Mouse (Mus musculus): ENCODE data around the gene Sds. TPM values are rescaled to one million over a fixed set of nuclear protein-coding genes. Genes with fewer than 3 reads are reported as not detected.
A peak's percentile ranks its signal among the peaks of the same experiment; 100 is the strongest.

Gene Sds
- polyA plus RNA-seq, 1 experiment from 2014 or later: not detected

DNA sequence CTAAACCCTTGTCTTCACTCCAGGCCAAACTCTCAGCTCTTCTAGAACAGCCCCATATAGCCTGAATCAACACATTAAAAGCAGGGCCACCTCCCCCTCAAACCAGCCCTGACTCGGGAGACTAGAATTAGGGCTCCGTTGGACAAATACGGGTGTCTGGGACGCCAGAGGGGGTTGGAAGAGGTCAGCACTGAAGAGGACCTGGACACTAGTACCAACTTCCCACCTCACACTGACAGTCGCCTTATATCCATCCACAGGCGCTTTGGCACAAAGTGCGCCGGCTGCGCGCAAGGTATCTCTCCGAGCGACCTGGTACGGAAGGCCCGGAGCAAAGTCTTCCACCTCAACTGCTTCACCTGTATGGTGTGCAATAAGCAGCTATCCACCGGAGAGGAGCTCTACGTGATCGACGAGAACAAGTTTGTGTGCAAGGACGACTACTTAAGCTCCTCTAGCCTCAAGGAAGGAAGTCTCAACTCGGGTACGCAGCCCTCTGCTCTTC, 42.0 kb upstream of the Sds start:
- Histone ChIP-seq H3K4me3 (replicated peaks) (peak overlapping the region; percentile 54), H3K27me3 (replicated peaks) (peaks cover 78% of the 10 kb centered on the region), H3K36me3 (no peaks in the 10 kb centered on the region), H3K9ac (replicated peaks) (peak overlapping the region; percentile 65), H3K9me3 (replicated peaks) (no peaks in the 10 kb centered on the region), H3K4me2 (peak overlapping the region; percentile 55), H3K4me1 (peaks cover 15% of the 10 kb centered on the region), H3K27ac (replicated peaks) (peak overlapping the region; percentile 79)
- ATAC-seq (ENCODE audit: low FRiP score): no peak
- WGBS: under 1% methylated on average over 21 of the region's 21 CpGs

GRCm38 (mm10) chr5:120435006-120435681, 41.2 kb upstream of the Sds start:
- Histone ChIP-seq H3K36me3 (no peaks in the 10 kb centered on the region), H3K27ac (replicated peaks) (peak overlapping the region; percentile 79), H3K9me3 (replicated peaks) (no peaks in the 10 kb centered on the region), H3K9ac (replicated peaks) (peak overlapping the region; percentile 65), H3K27me3 (replicated peaks) (peaks cover 79% of the 10 kb centered on the region), H3K4me1 (peaks cover 23% of the 10 kb centered on the region), H3K4me2 (peak overlapping the region; percentile 55), H3K4me3 (replicated peaks) (peak overlapping the region; percentile 54)
- WGBS: under 1% methylated on average over 44 of the region's 44 CpGs
- no peak for ATAC-seq (ENCODE audit: low FRiP score)

DNA sequence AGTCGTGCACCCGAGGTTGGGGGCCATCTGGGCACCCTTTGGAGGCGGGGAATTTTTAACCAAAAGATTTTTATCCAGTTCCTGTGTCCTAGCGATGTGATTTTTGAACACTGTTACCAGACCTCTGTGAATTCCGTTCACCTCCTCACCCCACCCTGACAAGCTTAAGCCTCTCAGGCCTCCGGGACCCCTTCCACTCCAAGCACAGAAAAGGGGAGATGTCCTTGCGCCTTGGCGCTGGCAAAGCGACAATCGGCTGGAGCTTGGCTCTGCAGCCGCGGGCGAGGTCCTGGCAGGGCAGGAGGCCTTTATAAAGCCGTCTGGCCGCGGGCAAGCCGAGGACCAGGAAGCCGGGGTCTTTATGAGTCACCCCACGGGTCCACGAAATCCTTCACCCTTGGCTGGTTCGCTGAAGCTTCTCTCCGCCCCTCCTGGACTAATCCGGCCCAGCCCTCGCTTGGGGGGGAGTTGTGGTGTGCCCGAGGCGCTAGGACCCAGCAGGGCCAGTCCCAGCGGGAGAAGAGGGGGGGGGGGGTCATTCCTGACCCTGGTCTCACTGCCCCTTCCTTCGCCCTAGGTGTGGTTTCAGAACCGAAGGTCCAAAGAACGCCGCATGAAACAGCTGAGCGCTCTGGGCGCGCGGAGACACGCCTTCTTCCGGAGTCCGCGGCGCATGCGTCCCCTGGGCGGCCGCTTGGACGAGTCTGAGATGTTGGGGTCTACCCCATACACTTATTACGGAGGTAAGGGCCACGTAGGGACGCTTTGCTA, 40.4 kb upstream of the Sds start:
- under 1% methylated on average over 45 of the region's 47 CpGs for WGBS

GRCm38 (mm10) chr5:120436885-120437495, 39.3 kb upstream of the Sds start:
- peaks cover 26% of the 10 kb centered on the region for H3K4me1 ChIP-seq
- peak overlapping the region; percentile 79 for H3K27ac ChIP-seq (replicated peaks)
- ATAC-seq (ENCODE audit: low FRiP score): no peak
- H3K9ac ChIP-seq (replicated peaks): peak overlapping the region; percentile 45
- H3K9me3 ChIP-seq (replicated peaks): no peaks in the 10 kb centered on the region
- H3K27me3 ChIP-seq (replicated peaks): peaks cover 66% of the 10 kb centered on the region
- H3K4me3 ChIP-seq (replicated peaks): peak overlapping the region; percentile 54
- WGBS: 0% methylated on average over 18 of the region's 18 CpGs
- H3K36me3 ChIP-seq: no peaks in the 10 kb centered on the region
- peak overlapping the region; percentile 55 for H3K4me2 ChIP-seq

More for the DNA sequence above, 40.4 kb upstream of the Sds start:
- Histone ChIP-seq H3K4me2 (peak overlapping the region; percentile 55), H3K27me3 (replicated peaks) (peaks cover 76% of the 10 kb centered on the region), H3K9ac (replicated peaks) (peak overlapping the region; percentile 65), H3K36me3 (no peaks in the 10 kb centered on the region), H3K9me3 (replicated peaks) (no peaks in the 10 kb centered on the region), H3K4me3 (replicated peaks) (peak overlapping the region; percentile 54), H3K27ac (replicated peaks) (peak overlapping the region; percentile 79), H3K4me1 (peaks cover 26% of the 10 kb centered on the region)
- no peak for ATAC-seq (ENCODE audit: low FRiP score)

- H3K4me3 ChIP-seq (replicated peaks): peak overlapping the region; percentile 54
- peaks cover 26% of the 10 kb centered on the region for H3K4me1 ChIP-seq
- peak overlapping the region; percentile 79 for H3K27ac ChIP-seq (replicated peaks)
- peak overlapping the region; percentile 55 for H3K4me2 ChIP-seq
- under 1% methylated on average over 17 of the region's 17 CpGs for WGBS
- no peaks in the 10 kb centered on the region for H3K36me3 ChIP-seq
- ATAC-seq (ENCODE audit: low FRiP score): no peak
- no peaks in the 10 kb centered on the region for H3K9me3 ChIP-seq (replicated peaks)
- peak overlapping the region; percentile 45 for H3K9ac ChIP-seq (replicated peaks)
- peaks cover 61% of the 10 kb centered on the region for H3K27me3 ChIP-seq (replicated peaks)
Observed at GRCm38 (mm10) chr5:120437539-120437938, 38.8 kb upstream of the Sds start.

- Histone ChIP-seq H3K4me2 (peak overlapping the region; percentile 55), H3K27me3 (replicated peaks) (peaks cover 57% of the 10 kb centered on the region), H3K9ac (replicated peaks) (peak overlapping the region; percentile 45), H3K4me1 (peaks cover 26% of the 10 kb centered on the region), H3K9me3 (replicated peaks) (no peaks in the 10 kb centered on the region), H3K36me3 (no peaks in the 10 kb centered on the region), H3K4me3 (replicated peaks) (peak overlapping the region; percentile 54), H3K27ac (replicated peaks) (peak overlapping the region; percentile 79)
- 1% methylated on average over 33 of the region's 33 CpGs for WGBS
- no peak for ATAC-seq (ENCODE audit: low FRiP score)
Observed at GRCm38 (mm10) chr5:120437986-120438385, 38.3 kb upstream of the Sds start.

GRCm38 (mm10) chr5:120438469-120438868, 37.9 kb upstream of the Sds start:
- under 1% methylated on average over 13 of the region's 13 CpGs for WGBS
- ATAC-seq (ENCODE audit: low FRiP score): no peak
- Histone ChIP-seq H3K4me1 (peaks cover 26% of the 10 kb centered on the region), H3K4me2 (peak overlapping the region; percentile 55), H3K27ac (replicated peaks) (peak overlapping the region; percentile 79), H3K27me3 (replicated peaks) (peaks cover 54% of the 10 kb centered on the region), H3K9ac (replicated peaks) (peak overlapping the region; percentile 47), H3K36me3 (no peaks in the 10 kb centered on the region), H3K9me3 (replicated peaks) (no peaks in the 10 kb centered on the region), H3K4me3 (replicated peaks) (peak overlapping the region; percentile 54)

DNA sequence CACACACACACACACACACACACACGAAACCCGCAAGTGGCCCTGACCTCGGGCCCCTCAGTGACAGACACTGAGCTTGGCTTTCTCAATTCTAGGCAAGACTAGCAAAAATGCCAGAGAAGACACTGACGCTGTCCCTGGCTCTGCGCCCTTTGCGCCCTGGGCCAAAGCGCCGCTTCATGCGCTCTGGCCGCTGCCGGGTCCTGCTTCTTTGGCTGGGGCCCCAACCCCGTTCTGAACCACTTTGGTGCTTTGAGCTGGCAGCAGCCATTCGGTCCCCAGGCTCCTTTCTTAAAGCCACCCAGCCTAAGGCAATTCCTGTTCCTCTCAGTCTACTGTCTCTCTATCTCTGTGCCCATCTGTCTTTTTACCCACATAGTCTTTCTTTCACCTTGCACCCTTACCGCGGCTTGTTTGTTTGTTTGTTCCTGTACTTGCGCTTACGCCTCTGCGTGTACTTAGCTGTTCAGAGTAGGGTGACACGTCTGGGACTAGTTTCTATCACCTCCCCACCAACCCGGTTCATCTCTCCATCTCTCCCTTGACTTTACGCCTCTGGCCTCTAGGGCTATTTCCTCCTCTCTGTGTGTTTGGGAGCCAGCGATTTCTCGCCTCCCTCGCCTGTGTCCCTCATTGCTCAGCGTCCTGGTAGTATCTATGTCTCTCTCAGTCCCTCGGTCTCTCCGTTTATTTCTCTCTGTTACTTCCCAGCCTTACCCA, 37.2 kb upstream of the Sds start:
- Histone ChIP-seq H3K9ac (replicated peaks) (peak overlapping the region; percentile 47), H3K9me3 (replicated peaks) (no peaks in the 10 kb centered on the region), H3K36me3 (no peaks in the 10 kb centered on the region), H3K4me1 (peaks cover 26% of the 10 kb centered on the region), H3K27me3 (replicated peaks) (peaks cover 47% of the 10 kb centered on the region), H3K4me3 (replicated peaks) (peak overlapping the region; percentile 54), H3K4me2 (peak overlapping the region; percentile 55), H3K27ac (replicated peaks) (peak overlapping the region; percentile 79)
- ATAC-seq (ENCODE audit: low FRiP score): no peak
- WGBS: 2% methylated on average over 27 of the region's 27 CpGs

GRCm38 (mm10) chr5:120439887-120440670, 36.2 kb upstream of the Sds start:
- no peaks in the 10 kb centered on the region for H3K36me3 ChIP-seq
- ATAC-seq (ENCODE audit: low FRiP score): 0 out of 2 replicates have a peak, but pooled peaks have one; percentile 30
- H3K27me3 ChIP-seq (replicated peaks): peaks cover 44% of the 10 kb centered on the region
- H3K9ac ChIP-seq (replicated peaks): peak overlapping the region; percentile 47
- H3K27ac ChIP-seq (replicated peaks): peak overlapping the region; percentile 79
- 1% methylated on average over 61 of the region's 61 CpGs for WGBS
- peaks cover 26% of the 10 kb centered on the region for H3K4me1 ChIP-seq
- peak overlapping the region; percentile 54 for H3K4me3 ChIP-seq (replicated peaks)
- no peaks in the 10 kb centered on the region for H3K9me3 ChIP-seq (replicated peaks)
- H3K4me2 ChIP-seq: peak overlapping the region; percentile 55

- ATAC-seq (ENCODE audit: low FRiP score): peak; percentile 34; the same call in 1 of the 2 replicates
- Histone ChIP-seq H3K4me2 (peak overlapping the region; percentile 55), H3K36me3 (no peaks in the 10 kb centered on the region), H3K27me3 (replicated peaks) (peaks cover 39% of the 10 kb centered on the region), H3K27ac (replicated peaks) (peak overlapping the region; percentile 79; the same call in 1 of the 2 replicates), H3K9ac (replicated peaks) (peak overlapping the region; percentile 47; the same call in 1 of the 2 replicates), H3K4me1 (peaks cover 24% of the 10 kb centered on the region), H3K9me3 (replicated peaks) (no peaks in the 10 kb centered on the region), H3K4me3 (replicated peaks) (0 out of 2 replicates have a peak overlapping the region, but pooled peaks have one; percentile 54)
- 5% methylated on average over 14 of the region's 14 CpGs for WGBS
Observed at GRCm38 (mm10) chr5:120440733-120441132, 35.6 kb upstream of the Sds start.
